Mouse (Mus musculus): ENCODE results near the gene Eif5.
"Not testable (repeated sequence)": the region's sequence is repeated elsewhere in the genome, so short reads cannot be mapped to it uniquely, and the experiment has no call there.

Gene Eif5

GRCm38 (mm10) chr12:111537796-111538291, at the start of gene Eif5:
TSS of gene Eif5 (plus strand) at chr12:111538016.
- DNase-seq (ENCODE audit: low read depth, low spot score): peak; percentile 100

- no peak for DNase-seq (ENCODE audit: low read depth, low spot score)
These were observed 48.5 kb upstream of the Eif5 start for GRCm38 (mm10) chr12:111489261-111489865.

GRCm38 (mm10) chr12:111494931-111495330, 42.9 kb upstream of the Eif5 start:
- no peak for DNase-seq (ENCODE audit: low read depth, low spot score)

- no peak for DNase-seq (ENCODE audit: low read depth, low spot score)
These were observed 40.7 kb upstream of the Eif5 start for GRCm38 (mm10) chr12:111497076-111497475.

GRCm38 (mm10) chr12:111499617-111500016, 38.2 kb upstream of the Eif5 start:
- DNase-seq (ENCODE audit: low read depth, low spot score): peak; percentile 39

- DNase-seq (ENCODE audit: low read depth, low spot score): peak; percentile 79
These were observed 37.1 kb upstream of the Eif5 start for GRCm38 (mm10) chr12:111500725-111501124.

- DNase-seq (ENCODE audit: low read depth, low spot score): no peak
These were observed 34.7 kb upstream of the Eif5 start for GRCm38 (mm10) chr12:111503063-111503567.

- no peak for DNase-seq (ENCODE audit: low read depth, low spot score)
These were observed 34.2 kb upstream of the Eif5 start for GRCm38 (mm10) chr12:111503571-111503970.

GRCm38 (mm10) chr12:111504904-111505303, 32.9 kb upstream of the Eif5 start:
- peak; percentile 96 for DNase-seq (ENCODE audit: low read depth, low spot score)

- DNase-seq (ENCODE audit: low read depth, low spot score): no peak
These were observed 30.8 kb upstream of the Eif5 start for GRCm38 (mm10) chr12:111507001-111507400.

GRCm38 (mm10) chr12:111507962-111508361, 29.9 kb upstream of the Eif5 start:
- DNase-seq (ENCODE audit: low read depth, low spot score): no peak

- DNase-seq (ENCODE audit: low read depth, low spot score): not testable (repeated sequence)
These were observed 29.4 kb upstream of the Eif5 start for GRCm38 (mm10) chr12:111508438-111508837.

- DNase-seq (ENCODE audit: low read depth, low spot score): no peak
These were observed 25.2 kb upstream of the Eif5 start for GRCm38 (mm10) chr12:111512572-111513063.

GRCm38 (mm10) chr12:111513673-111514072, 24.1 kb upstream of the Eif5 start:
- peak; percentile 46 for DNase-seq (ENCODE audit: low read depth, low spot score)

- DNase-seq (ENCODE audit: low read depth, low spot score): peak; percentile 17
These were observed 23.5 kb upstream of the Eif5 start for GRCm38 (mm10) chr12:111514231-111514792.

- DNase-seq (ENCODE audit: low read depth, low spot score): peak; percentile 26
These were observed 22.8 kb upstream of the Eif5 start for GRCm38 (mm10) chr12:111514874-111515649.

- DNase-seq (ENCODE audit: low read depth, low spot score): no peak
These were observed 21.9 kb upstream of the Eif5 start for GRCm38 (mm10) chr12:111515920-111516319.

GRCm38 (mm10) chr12:111516826-111517225, 21.0 kb upstream of the Eif5 start:
- peak; percentile 83 for DNase-seq (ENCODE audit: low read depth, low spot score)

- no peak for DNase-seq (ENCODE audit: low read depth, low spot score)
These were observed 19.9 kb upstream of the Eif5 start for GRCm38 (mm10) chr12:111517901-111518300.

- no peak for DNase-seq (ENCODE audit: low read depth, low spot score)
These were observed 19.4 kb upstream of the Eif5 start for GRCm38 (mm10) chr12:111518391-111518790.

GRCm38 (mm10) chr12:111519821-111520220, 18.0 kb upstream of the Eif5 start:
- peak; percentile 53 for DNase-seq (ENCODE audit: low read depth, low spot score)

GRCm38 (mm10) chr12:111520994-111521393, 16.8 kb upstream of the Eif5 start:
- DNase-seq (ENCODE audit: low read depth, low spot score): no peak

All from brain, adult 2 months (tissue).